Mouse (Mus musculus) urinary bladder, adult 2 months (tissue): ENCODE measurements around the gene Chad. TPM values are rescaled to one million over a fixed set of nuclear protein-coding genes. Genes with fewer than 3 reads are reported as not detected.

ENCODE experiments used
- DNase-seq: peaks from one replicate; pipeline ENCODE4 v3.0.0; 2022; ENCODE audit warnings: low spot score
- polyA plus RNA-seq: library from polyadenylated mRNA; depleted of rRNA; stranded (reverse); fragments of >200 nt; gene quantifications from 2 replicates; pipeline ENCODE4 v1.2.3, GENCODE M21; 2012; rRNA removed

Gene Chad
- polyA plus RNA-seq, 1 experiment, result 0.17 TPM

- DNase-seq, result no peak
Measured at GRCm38 (mm10) chr11:94617646-94618045, 52.8 kb downstream of the Chad start.

Other genes with a start within 250 kb of the Chad start
- gene Luc7l3, start 243.1 kb upstream of the Chad start, polyA plus RNA-seq, result 84.6 and 102 TPM in 2 replicates
- 65.6 and 75.4 TPM in 2 replicates for gene Ankrd40, start 237.0 kb upstream of the Chad start, polyA plus RNA-seq
- gene Abcc3, start 172.1 kb upstream of the Chad start, polyA plus RNA-seq, result 84.7 and 95.3 TPM in 2 replicates
- gene Cacna1g, start 90.8 kb upstream of the Chad start, polyA plus RNA-seq, result 2.6 and 2.9 TPM in 2 replicates
- 0.06 TPM in 1 of 2 replicates, not detected in the other for gene Spata20, start 78.9 kb upstream of the Chad start, polyA plus RNA-seq
- 28.5 and 34.1 TPM in 2 replicates for gene Epn3, start 65.1 kb upstream of the Chad start, polyA plus RNA-seq
- 1.7 and 2.0 TPM in 2 replicates for gene Mycbpap, start 43.3 kb upstream of the Chad start, polyA plus RNA-seq
- gene Rsad1, start 15.8 kb upstream of the Chad start, polyA plus RNA-seq, result 14.3 and 16.7 TPM in 2 replicates
- 29.6 and 31.8 TPM in 2 replicates for gene Acsf2, start 36.8 kb downstream of the Chad start, polyA plus RNA-seq
- gene Lrrc59, start 64.7 kb downstream of the Chad start, polyA plus RNA-seq, result 62.8 and 64.7 TPM in 2 replicates
- gene Mrpl27, start 88.7 kb downstream of the Chad start, polyA plus RNA-seq, result 93.5 and 105 TPM in 2 replicates
- 0.52 and 0.53 TPM in 2 replicates for gene Eme1, start 88.9 kb downstream of the Chad start, polyA plus RNA-seq
- gene Xylt2, start 112.5 kb downstream of the Chad start, polyA plus RNA-seq, result 12.7 and 15.9 TPM in 2 replicates
- gene Gm11541, start 139.5 kb downstream of the Chad start, polyA plus RNA-seq, result not detected in 2 replicates
- gene Cdc34b, start 176.7 kb downstream of the Chad start, polyA plus RNA-seq, result 0.07 and 0.17 TPM in 2 replicates
- gene Tmem92, start 217.7 kb downstream of the Chad start, polyA plus RNA-seq, result not detected in 2 replicates